Mouse (Mus musculus) right cerebral cortex, postnatal 14 days (tissue): ENCODE measurements at regions not wholly inside any gene's neighbourhood (a gene's known extent, or its start where the extent isn't known, plus 50 kb on each side); places are given as distances from the start of the nearest gene placed in this dataset.
"Not testable (repeated sequence)": the region's sequence is repeated elsewhere in the genome, so short reads cannot be mapped to it uniquely, and the experiment has no call there.

Source experiments
- DNase-seq: peaks from one replicate; pipeline ENCODE4 v3.0.0; 2022

DNA sequence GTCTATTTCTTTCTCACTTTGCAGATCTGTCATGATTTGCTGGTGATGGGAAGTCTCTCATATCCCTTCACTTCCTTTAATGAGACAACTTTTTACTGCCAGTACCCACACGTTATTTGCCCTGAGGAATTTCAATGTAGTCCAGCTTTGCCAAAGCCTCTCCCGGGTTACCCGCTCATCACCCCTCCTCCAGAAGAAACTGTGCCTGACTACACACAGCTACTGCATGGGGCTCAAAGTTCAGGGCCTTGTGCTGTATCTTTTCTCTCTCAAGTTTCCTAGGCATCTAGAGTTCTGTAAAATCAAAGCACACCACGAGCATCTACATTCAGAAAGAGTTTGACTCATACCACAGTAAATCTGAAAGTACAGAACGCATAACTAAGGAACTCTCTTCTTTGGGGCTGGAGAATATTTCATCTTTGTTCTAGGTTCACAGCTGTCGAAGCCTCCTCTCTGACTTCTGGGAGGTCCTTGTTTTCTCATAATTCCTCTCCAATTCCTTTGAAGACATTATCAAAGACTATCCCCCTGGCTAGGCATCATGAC is 328.4 kb upstream of the Tmc3 start:
- DNase-seq = no peak

- no peak for DNase-seq
These were observed 326.3 kb upstream of the Tmc3 start for GRCm38 (mm10) chr7:83258363-83258916.

- DNase-seq = no peak
These were observed 323.2 kb upstream of the Tmc3 start for GRCm38 (mm10) chr7:83261489-83261888.

GRCm38 (mm10) chr7:83289915-83290773 is 294.6 kb upstream of the Tmc3 start:
- no peak for DNase-seq

- no peak for DNase-seq
These were observed 277.6 kb upstream of the Tmc3 start for GRCm38 (mm10) chr7:83307112-83307511.

GRCm38 (mm10) chr7:83312172-83312571 is 272.6 kb upstream of the Tmc3 start:
- DNase-seq = no peak

DNA sequence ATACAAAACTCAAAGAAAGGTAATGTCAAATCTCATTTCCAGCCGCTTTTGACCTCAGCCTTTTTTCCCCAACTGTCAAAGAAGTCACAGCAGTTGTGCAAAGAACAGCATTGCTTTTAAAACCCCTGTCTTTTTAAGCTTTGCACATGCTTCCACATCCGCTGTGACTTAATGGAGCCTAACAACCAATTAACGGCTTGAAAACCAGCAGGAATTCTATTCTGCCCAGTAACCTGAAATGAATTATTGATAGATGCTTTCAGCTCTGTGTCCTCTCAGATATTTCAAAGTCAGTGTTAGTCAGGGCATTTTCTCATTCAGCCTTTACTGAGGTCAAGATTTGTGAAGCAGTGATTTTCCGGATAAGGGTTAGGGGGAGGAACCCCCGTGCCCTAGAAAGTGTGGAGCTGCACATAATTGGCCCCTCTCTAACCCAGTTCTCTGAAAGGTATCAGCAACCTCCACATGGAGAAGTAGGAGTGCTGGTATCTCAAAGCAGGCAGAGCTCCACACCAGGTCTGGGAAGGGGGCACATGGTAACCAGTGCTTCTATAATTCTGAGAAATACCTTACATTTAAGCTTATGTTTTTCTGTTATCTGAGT is 254.8 kb upstream of the Tmc3 start:
- no peak for DNase-seq

DNA sequence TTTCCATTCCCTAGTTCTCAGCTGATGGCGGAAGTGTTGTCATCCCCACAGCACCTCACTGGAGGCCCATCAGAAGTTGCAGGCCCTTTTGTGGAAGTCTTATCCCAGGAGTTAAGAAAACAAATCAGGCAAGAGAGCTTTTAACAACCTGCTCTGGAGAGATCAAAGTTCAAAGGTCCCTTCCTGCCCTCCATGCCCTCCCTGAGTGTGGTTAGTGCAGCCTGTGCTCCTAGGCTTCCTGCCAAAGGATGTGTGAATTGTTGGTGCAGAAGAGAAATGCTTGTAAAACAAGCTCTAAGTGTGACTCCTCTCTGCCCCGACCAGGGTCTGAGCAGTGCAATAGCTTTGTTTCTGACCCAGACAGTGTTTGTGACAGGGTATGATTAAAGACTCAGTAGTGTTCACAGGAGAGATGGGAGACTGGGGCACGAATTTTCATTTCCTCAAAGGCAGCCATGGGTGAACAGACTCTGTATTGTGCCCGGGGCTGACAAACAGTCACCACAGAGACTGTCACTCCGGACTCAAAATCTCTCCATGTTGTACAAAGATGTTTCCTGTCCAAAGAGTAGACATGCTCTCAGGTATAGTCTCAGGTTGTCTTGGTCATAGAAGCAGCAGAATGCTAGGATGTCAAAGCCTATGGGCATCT is 237.5 kb upstream of the Tmc3 start:
- DNase-seq = no peak

DNA sequence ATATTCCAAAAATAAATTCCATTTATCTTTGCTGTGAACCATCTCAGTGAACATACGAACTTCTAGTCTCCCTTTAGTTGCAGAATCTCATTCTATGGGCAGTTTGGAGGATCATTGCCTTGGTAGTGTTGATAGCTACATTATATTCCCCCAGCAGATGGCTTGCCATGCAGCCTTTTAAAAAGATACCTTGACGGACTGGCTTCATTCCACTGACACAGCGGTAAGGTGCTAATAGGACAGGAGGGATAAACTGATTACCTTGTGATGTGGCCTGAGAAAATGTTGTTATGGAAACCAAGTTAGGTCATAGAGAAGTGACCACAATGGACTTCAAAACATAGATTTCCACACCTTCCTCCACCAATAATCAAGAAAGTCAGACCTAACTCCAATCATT is 215.5 kb upstream of the Tmc3 start:
- DNase-seq = no peak

DNA sequence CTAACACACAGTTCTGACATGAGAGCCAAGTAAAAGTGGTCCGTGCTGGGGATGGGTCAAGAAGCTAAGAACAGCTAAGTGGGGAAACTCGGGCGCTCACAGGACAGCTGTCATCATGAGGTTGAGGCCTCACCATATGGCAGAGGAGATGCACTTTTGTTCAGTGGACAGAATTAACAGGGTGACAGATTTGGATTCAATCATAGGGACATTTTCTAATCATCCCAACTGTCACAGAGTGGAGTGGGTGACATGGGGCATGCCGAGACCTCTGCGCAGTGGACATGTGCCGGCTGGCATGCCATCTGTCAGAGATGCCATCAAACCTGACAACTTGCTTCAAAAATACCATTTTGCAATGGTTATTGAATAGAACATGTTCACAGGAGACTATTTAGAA is 215.1 kb upstream of the Tmc3 start:
- DNase-seq = no peak

GRCm38 (mm10) chr7:83376826-83377225 is 207.9 kb upstream of the Tmc3 start:
- DNase-seq = no peak

- no peak for DNase-seq
These were observed 203.1 kb upstream of the Tmc3 start for GRCm38 (mm10) chr7:83381381-83382181.

- DNase-seq = peak; percentile 45
These were observed 201.8 kb upstream of the Tmc3 start for GRCm38 (mm10) chr7:83382803-83383363.

- no peak for DNase-seq
These were observed 193.3 kb upstream of the Tmc3 start for GRCm38 (mm10) chr7:83391388-83391787.

DNA sequence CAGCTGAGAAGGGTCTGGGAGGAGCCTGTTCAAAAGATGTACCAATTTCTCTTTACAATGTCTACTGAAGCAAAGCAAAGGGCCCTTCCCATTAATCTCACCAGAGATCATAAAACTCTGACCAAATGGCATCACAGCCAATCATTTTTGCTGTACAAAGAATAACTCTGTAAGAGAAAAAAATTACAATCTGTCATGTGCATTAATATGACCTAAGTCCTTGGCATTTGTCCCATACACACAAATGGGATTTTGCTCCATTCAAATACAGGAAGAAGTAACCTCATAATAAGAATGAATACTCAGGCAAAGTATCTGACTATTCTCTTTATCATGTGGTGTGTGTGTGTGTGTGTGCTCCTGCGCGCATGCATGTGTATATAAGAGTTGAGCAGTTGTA is 192.5 kb upstream of the Tmc3 start:
- DNase-seq = no peak

GRCm38 (mm10) chr7:83392625-83393024 is 192.1 kb upstream of the Tmc3 start:
- no peak for DNase-seq

GRCm38 (mm10) chr7:83394156-83394555 is 190.6 kb upstream of the Tmc3 start:
- DNase-seq = no peak

DNA sequence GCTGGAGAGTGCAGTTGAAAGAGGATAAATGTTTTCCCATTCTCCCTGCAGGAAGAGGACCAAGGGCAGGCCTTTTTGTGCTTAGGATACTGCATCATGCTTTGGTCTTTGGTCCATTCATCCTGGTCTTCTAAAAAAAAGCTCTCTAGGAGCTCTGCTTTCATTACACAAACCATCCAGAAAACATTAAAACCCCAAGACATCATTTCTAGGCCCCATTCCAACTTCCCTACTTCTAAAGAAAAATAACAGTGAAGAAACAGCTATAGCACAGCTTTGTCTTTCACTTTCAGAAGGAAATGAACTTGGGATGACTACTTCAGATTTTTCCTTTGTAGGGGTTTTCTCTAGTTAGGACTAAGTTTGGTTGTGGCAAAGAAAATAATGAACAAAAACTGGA is 185.1 kb upstream of the Tmc3 start:
- DNase-seq = no peak

DNA sequence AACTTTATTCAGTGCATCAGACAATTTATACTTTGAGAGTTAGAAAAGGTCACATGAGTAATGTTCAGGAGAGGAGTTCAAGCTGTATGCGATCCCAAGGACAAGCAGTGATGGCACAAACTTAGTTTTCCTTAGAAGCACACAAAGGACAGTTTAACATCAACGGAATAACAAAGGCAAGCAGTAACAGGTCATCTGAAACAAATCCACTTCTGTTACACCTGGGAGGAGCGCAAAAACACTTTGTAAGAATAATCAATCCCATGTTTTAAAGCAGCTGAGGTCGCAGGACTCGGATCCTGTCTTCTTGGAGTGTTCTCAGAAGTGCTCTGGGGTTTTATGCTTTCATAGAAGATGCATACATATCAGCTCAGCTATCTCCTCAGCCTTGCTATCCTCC is 183.7 kb upstream of the Tmc3 start:
- DNase-seq = no peak

- not testable (repeated sequence) for DNase-seq
These were observed 172.0 kb upstream of the Tmc3 start for GRCm38 (mm10) chr7:83412745-83413144.

- no peak for DNase-seq
These were observed 154.7 kb upstream of the Tmc3 start for GRCm38 (mm10) chr7:83429929-83430556.

GRCm38 (mm10) chr7:83431094-83431493 is 153.6 kb upstream of the Tmc3 start:
- DNase-seq = no peak
